Mouse (Mus musculus): ENCODE data around the gene Hs1bp3. TPM values are rescaled to one million over a fixed set of nuclear protein-coding genes. Genes with fewer than 3 reads are reported as not detected.

The Hs1bp3 gene
- polyA plus RNA-seq, 1 experiment from 2014 or later = 21.4 TPM

DNA sequence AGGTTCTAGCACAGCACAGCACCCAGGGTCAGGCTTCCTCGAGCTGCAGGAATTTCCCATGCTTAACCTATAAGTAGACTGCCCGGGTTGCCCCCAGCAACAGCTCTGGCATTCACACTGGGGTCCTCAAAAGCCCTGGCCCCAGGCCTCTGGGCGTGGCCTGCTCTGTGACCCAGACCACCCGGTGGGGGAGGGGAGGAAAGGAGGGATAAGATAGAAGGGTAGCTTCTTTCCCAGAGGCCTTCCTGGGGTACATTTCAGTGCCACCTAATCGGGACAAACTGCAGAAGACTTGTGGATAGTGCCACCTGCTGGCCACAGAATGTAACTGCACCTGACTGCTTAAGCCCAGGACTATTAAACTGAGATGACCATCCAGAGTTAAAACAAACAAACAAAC, 6.8 kb upstream of the Hs1bp3 start:
- H3K27ac ChIP-seq = no peak overlapping the region
- WGBS = 3% methylated on average over 5 of the region's 5 CpGs
- H3K27me3 ChIP-seq = peaks cover 70% of the 10 kb centered on the region
- peak overlapping the region; percentile 39; the same call in 1 of the 2 replicates for H3K9ac ChIP-seq
- 0 out of 2 replicates have a peak overlapping the region, but pooled peaks have one; percentile 27 for H3K4me2 ChIP-seq (replicated peaks)
- H3K36me3 ChIP-seq = no peaks in the 10 kb centered on the region
- H3K9me3 ChIP-seq = no peaks in the 10 kb centered on the region
- peak; percentile 6; the same call in 1 of the 2 replicates for ATAC-seq (ENCODE audit: low FRiP score, low read depth)
- H3K4me1 ChIP-seq = peaks cover 19% of the 10 kb centered on the region
- no peak overlapping the region for H3K4me3 ChIP-seq

DNA sequence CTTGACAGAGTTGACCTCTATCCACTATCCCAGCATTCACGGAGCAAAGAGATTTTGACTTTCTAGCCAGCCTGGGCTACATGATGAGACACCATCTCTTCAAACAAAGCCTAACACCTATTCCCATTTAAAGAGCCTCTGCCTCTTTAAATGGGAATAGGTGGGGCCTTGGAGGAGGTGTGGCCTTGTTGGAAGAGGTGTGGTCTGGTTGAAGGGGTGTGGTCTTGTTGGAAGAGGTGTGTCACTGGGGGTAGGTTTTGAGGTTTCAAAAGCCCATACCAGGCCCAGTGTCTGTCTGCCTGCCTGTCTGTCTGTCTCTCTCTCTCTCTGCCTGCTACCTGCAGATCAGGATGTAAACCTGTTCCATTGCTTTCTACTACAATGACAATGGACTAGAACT, 6.3 kb upstream of the Hs1bp3 start:
- Histone ChIP-seq H3K4me1 (peaks cover 15% of the 10 kb centered on the region), H3K9ac (no peak overlapping the region), H3K36me3 (no peaks in the 10 kb centered on the region), H3K9me3 (no peaks in the 10 kb centered on the region), H3K27me3 (peaks cover 70% of the 10 kb centered on the region), H3K4me2 (replicated peaks) (no peak overlapping the region), H3K27ac (no peak overlapping the region), H3K4me3 (no peak overlapping the region)
- WGBS = 64% methylated on average over 1 of the region's 1 CpGs
- no peak for ATAC-seq (ENCODE audit: low FRiP score, low read depth)

GRCm38 (mm10) chr12:8310992-8311391, 2.2 kb upstream of the Hs1bp3 start:
- H3K9ac ChIP-seq = no peak overlapping the region
- H3K9me3 ChIP-seq = no peaks in the 10 kb centered on the region
- no peak for ATAC-seq (ENCODE audit: low FRiP score, low read depth)
- H3K27ac ChIP-seq = no peak overlapping the region
- H3K4me2 ChIP-seq (replicated peaks) = no peak overlapping the region
- H3K4me1 ChIP-seq = peaks cover 20% of the 10 kb centered on the region
- H3K36me3 ChIP-seq = no peaks in the 10 kb centered on the region
- H3K27me3 ChIP-seq = peaks cover 42% of the 10 kb centered on the region
- WGBS = 48% methylated on average over 17 of the region's 17 CpGs
- no peak overlapping the region for H3K4me3 ChIP-seq

DNA sequence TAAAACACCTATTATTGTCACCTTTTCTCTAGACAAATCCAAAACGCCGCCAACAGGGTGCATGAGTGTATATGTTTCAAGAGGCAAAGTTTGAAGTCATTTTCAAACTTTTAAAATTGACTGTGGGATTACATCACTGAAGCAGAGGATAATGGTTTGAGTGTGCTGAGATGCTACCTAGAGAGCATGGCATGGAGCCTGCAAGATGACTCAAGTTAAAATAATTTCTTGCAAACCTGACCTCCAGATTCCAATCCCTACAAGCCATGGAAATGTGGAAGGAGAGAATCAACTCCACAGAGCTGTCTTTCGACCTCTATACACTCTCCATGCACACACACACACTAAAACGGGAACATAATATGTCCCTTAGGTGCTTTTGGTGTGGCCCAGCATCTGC, 966 bp upstream of the Hs1bp3 start:
- 79% methylated on average over 4 of the region's 4 CpGs for WGBS
- Histone ChIP-seq H3K27me3 (peaks cover 34% of the 10 kb centered on the region), H3K4me2 (replicated peaks) (no peak overlapping the region), H3K36me3 (peaks cover 7% of the 10 kb centered on the region; the same call in 1 of the 2 replicates), H3K9ac (no peak overlapping the region), H3K27ac (no peak overlapping the region), H3K4me3 (no peak overlapping the region), H3K4me1 (peaks cover 20% of the 10 kb centered on the region), H3K9me3 (no peaks in the 10 kb centered on the region)
- ATAC-seq (ENCODE audit: low FRiP score, low read depth) = no peak

DNA sequence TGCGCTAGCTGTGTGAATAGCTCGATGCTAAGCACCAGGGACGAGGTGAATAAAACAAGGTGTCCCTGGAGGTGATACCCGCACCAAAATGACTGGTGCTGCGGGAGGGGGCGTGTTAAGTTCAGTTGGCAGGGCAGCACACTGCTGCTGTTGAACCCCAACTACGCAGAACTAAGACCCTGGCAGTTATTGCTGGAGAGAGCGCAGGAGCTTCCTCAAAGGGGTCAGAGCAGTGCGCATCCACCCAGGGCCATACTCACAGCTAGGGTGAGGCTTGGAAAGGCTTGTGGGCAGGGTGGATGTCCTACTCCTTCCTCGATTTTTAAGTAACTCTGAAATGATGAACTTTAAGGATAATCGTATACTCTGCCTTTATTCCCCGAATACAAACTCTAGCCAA, 541 bp downstream of the Hs1bp3 start:
- peak overlapping the region; percentile 65 for H3K4me3 ChIP-seq
- H3K9me3 ChIP-seq = no peaks in the 10 kb centered on the region
- no peak overlapping the region for H3K27ac ChIP-seq
- peak overlapping the region; percentile 77 for H3K4me2 ChIP-seq (replicated peaks)
- ATAC-seq (ENCODE audit: low FRiP score, low read depth) = no peak
- H3K36me3 ChIP-seq = peaks cover 22% of the 10 kb centered on the region
- peaks cover 24% of the 10 kb centered on the region for H3K4me1 ChIP-seq
- H3K9ac ChIP-seq = peak overlapping the region; percentile 72
- H3K27me3 ChIP-seq = peaks cover 34% of the 10 kb centered on the region
- WGBS = 20% methylated on average over 12 of the region's 12 CpGs

DNA sequence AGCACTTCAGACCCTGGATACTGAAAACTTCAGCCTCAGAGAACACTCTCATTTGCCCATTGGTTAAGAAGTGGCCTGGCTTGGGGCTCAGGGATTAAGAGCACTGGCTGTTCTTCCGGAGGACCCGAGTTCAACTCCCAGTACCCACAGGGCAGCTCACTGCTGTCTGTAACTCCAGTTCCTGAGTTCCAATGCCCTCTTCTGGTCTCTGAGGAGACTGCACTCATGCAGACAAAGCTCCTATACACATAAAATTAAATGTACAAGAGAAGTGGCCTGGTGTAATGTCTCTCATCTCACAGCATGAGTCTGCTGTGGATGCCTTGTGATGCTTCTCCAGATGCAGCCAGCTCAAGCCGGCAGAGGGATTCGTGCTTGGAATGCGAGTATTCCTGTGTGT, 3.3 kb downstream of the Hs1bp3 start:
- WGBS = 82% methylated on average over 5 of the region's 5 CpGs

GRCm38 (mm10) chr12:8320084-8320713, 7.0 kb downstream of the Hs1bp3 start:
- H3K36me3 ChIP-seq = peaks cover 71% of the 10 kb centered on the region
- no peak for ATAC-seq (ENCODE audit: low FRiP score, low read depth)

More for the DNA sequence above, 3.3 kb downstream of the Hs1bp3 start:
- Histone ChIP-seq H3K9ac (no peak overlapping the region), H3K9me3 (no peaks in the 10 kb centered on the region), H3K36me3 (peaks cover 35% of the 10 kb centered on the region), H3K4me1 (peaks cover 31% of the 10 kb centered on the region), H3K27me3 (peaks cover 15% of the 10 kb centered on the region), H3K4me3 (no peak overlapping the region), H3K4me2 (replicated peaks) (no peak overlapping the region), H3K27ac (no peak overlapping the region)
- no peak for ATAC-seq (ENCODE audit: low FRiP score, low read depth)

DNA sequence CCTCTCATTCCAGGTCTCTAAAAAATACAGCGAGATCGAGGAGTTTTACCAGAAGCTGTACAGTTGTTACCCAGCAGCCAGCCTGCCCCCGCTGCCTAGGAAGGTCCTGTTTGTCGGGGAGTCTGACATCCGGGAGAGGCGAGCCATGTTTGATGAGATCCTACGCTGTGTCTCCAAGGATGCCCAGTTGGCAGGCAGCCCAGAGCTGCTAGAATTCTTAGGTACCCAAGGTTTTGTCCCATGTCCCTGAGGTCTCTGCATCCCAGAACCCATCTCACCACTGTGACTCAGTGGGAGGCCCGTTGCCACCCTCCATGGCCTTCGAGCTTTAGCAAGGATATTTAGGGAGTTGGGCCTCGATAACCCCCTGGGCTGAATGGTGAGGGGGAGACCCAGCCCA, 8.3 kb downstream of the Hs1bp3 start:
- WGBS = 92% methylated on average over 10 of the region's 10 CpGs
- Histone ChIP-seq H3K27ac (no peak overlapping the region), H3K36me3 (peaks cover 79% of the 10 kb centered on the region), H3K27me3 (no peaks in the 10 kb centered on the region), H3K4me3 (no peak overlapping the region), H3K4me1 (peaks cover 19% of the 10 kb centered on the region), H3K9ac (no peak overlapping the region), H3K4me2 (replicated peaks) (no peak overlapping the region), H3K9me3 (no peaks in the 10 kb centered on the region)
- ATAC-seq (ENCODE audit: low FRiP score, low read depth) = no peak

More at GRCm38 (mm10) chr12:8320084-8320713, 7.0 kb downstream of the Hs1bp3 start:
- Histone ChIP-seq H3K4me3 (no peak overlapping the region), H3K4me2 (replicated peaks) (no peak overlapping the region), H3K9me3 (no peaks in the 10 kb centered on the region), H3K27me3 (no peaks in the 10 kb centered on the region), H3K9ac (no peak overlapping the region), H3K4me1 (peaks cover 19% of the 10 kb centered on the region), H3K27ac (no peak overlapping the region)
- 40% methylated on average over 5 of the region's 5 CpGs for WGBS

GRCm38 (mm10) chr12:8324086-8324485, 10.9 kb downstream of the Hs1bp3 start:
- peaks cover 68% of the 10 kb centered on the region for H3K36me3 ChIP-seq
- ATAC-seq (ENCODE audit: low FRiP score, low read depth) = no peak
- no peaks in the 10 kb centered on the region for H3K9me3 ChIP-seq
- H3K27me3 ChIP-seq = no peaks in the 10 kb centered on the region
- no peak overlapping the region for H3K4me2 ChIP-seq (replicated peaks)
- H3K27ac ChIP-seq = no peak overlapping the region
- peaks cover 20% of the 10 kb centered on the region for H3K4me1 ChIP-seq
- 89% methylated on average over 10 of the region's 10 CpGs for WGBS
- no peak overlapping the region for H3K9ac ChIP-seq
- no peak overlapping the region for H3K4me3 ChIP-seq

DNA sequence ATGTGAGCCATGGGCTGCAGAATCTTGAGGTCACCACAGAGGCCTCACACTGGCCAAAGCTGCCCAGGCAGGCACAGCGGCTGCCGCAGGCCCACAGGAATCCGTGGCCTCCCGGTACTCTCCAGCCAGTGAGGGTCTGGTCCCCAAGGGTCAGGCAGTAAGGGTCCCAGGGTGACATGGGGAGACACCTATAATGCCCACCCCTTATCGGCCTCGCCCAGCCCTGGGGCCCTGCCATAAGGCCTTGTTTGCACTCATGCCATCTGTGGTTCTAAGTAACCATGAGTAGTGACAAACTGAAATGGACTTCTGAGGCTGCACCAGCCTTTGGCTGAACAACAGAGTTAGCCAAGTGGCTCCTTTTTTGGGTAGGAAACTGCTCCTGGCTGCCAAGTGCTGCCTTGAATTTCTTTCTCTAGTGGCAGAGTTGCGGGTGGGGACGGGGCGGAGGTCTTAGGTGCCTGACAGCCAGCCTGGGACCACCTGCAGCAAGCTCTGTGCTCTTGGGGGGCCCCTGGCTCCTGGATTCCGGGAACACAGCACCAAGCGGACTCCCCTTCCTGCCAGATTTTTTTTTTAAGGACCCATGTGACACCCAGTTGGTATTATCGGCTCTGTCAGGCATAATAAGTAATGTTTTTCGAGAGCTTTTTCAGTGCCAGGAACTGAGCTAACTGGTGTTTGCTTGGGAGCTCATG, 12.2 kb downstream of the Hs1bp3 start:
- no peak for ATAC-seq (ENCODE audit: low FRiP score, low read depth)
- Histone ChIP-seq H3K36me3 (peaks cover 71% of the 10 kb centered on the region), H3K4me3 (no peak overlapping the region)

DNA sequence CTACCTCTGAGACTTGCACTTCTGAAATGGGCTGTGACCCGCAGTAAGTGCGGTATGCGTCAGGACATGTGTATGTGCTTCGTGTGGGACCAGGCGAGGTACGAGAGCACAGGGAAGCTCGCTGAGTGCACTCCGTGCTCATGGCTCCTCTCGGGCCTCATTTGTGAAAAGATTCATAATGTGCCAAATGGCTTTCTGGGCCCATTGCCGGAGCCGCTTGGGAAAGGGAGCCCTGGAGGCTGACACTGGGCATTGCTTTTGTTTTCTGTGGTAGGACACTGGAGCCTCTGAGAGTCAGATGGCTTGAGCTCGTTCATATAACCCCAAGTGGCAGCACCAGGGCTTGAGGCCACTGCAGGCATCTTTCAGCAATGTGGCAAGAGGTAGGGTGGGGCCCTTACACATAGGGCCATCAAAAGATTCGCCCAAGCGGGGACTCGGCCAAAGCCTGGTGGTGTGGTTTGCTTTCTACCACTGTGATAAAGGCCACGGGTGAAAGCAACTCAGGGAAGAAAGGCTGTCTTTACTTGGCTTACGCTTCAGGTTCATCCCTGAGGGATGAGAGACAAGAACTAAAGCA, 12.8 kb downstream of the Hs1bp3 start:
- WGBS = 88% methylated on average over 17 of the region's 17 CpGs
- no peak for ATAC-seq (ENCODE audit: low FRiP score, low read depth)
- Histone ChIP-seq H3K27ac (no peak overlapping the region), H3K27me3 (no peaks in the 10 kb centered on the region), H3K36me3 (peaks cover 76% of the 10 kb centered on the region), H3K9ac (no peak overlapping the region), H3K4me1 (peaks cover 9% of the 10 kb centered on the region), H3K9me3 (no peaks in the 10 kb centered on the region), H3K4me2 (replicated peaks) (no peak overlapping the region), H3K4me3 (no peak overlapping the region)

More for the DNA sequence above, 12.2 kb downstream of the Hs1bp3 start:
- H3K9me3 ChIP-seq = no peaks in the 10 kb centered on the region
- no peak overlapping the region for H3K27ac ChIP-seq
- no peaks in the 10 kb centered on the region for H3K27me3 ChIP-seq
- H3K4me2 ChIP-seq (replicated peaks) = no peak overlapping the region
- WGBS = 87% methylated on average over 13 of the region's 13 CpGs
- H3K4me1 ChIP-seq = peaks cover 9% of the 10 kb centered on the region
- H3K9ac ChIP-seq = 0 out of 2 replicates have a peak overlapping the region, but pooled peaks have one; percentile 4

Measured in limb, embryonic 13.5 days (tissue).